Mouse (Mus musculus) cerebellum, postnatal 10 days (tissue): Measurements from ENCODE around the gene Cnksr2.

Source experiments
- DNase-seq, 2 experiments: peaks; one replicate each; pipeline ENCODE4 v3.0.0; 2021; ENCODE audit warnings: mixed read lengths in 2 of 2

The Cnksr2 gene

GRCm38 (mm10) chrX:158043057-158043843 is at the start of gene Cnksr2:
Gene Cnksr2, minus strand, starts transcription at chrX:158043294.
- DNase-seq, result peak; percentile 71 to 80

GRCm38 (mm10) chrX:158043844-158044140 is 698 bp upstream of the Cnksr2 start:
- DNase-seq, result no peak

GRCm38 (mm10) chrX:158042255-158043056 is 638 bp downstream of the Cnksr2 start:
- peak; percentile 70 to 72 for DNase-seq

- peak; percentile 56 to 66 for DNase-seq
Measured at GRCm38 (mm10) chrX:158041703-158042102, 1.4 kb downstream of the Cnksr2 start.

- DNase-seq, result peak; percentile 10 to 45
Measured at GRCm38 (mm10) chrX:157951698-157952097, 91.4 kb downstream of the Cnksr2 start.

- DNase-seq, result peak; percentile 11 to 35
Measured at GRCm38 (mm10) chrX:157949256-157949655, 93.8 kb downstream of the Cnksr2 start.

- DNase-seq, result peak; percentile 54 to 56
Measured at GRCm38 (mm10) chrX:157945121-157945520, 98.0 kb downstream of the Cnksr2 start.

- DNase-seq, result no peak
Measured at GRCm38 (mm10) chrX:157936611-157937010, 106.5 kb downstream of the Cnksr2 start.

- peak; percentile 29 to 31 for DNase-seq
Measured at GRCm38 (mm10) chrX:157920093-157920492, 123.0 kb downstream of the Cnksr2 start.

- no peak for DNase-seq
Measured at GRCm38 (mm10) chrX:157829983-157830382, 213.1 kb downstream of the Cnksr2 start.

- DNase-seq, result peak; percentile 57 to 65
Measured at GRCm38 (mm10) chrX:157818921-157819260, 224.2 kb downstream of the Cnksr2 start.

GRCm38 (mm10) chrX:157818207-157818920 is 224.7 kb downstream of the Cnksr2 start, which contains the start of gene Klhl34:
Gene Klhl34, plus strand, starts transcription at chrX:157818435.
- peak; percentile 46 to 52 for DNase-seq

- DNase-seq, result peak; percentile 56 to 66
Measured at GRCm38 (mm10) chrX:157817571-157818206, 225.4 kb downstream of the Cnksr2 start.

- DNase-seq, result no peak
Measured at GRCm38 (mm10) chrX:157809721-157810120, 233.4 kb downstream of the Cnksr2 start.

- no peak for DNase-seq
Measured at GRCm38 (mm10) chrX:157801669-157802068, 241.4 kb downstream of the Cnksr2 start.
